Mouse (Mus musculus) forebrain, embryonic 11.5 days (tissue): ENCODE results near the gene Ndufb6. TPM values are rescaled to one million over a fixed set of nuclear protein-coding genes. Genes with fewer than 3 reads are reported as not detected.
A peak's percentile ranks its signal among the peaks of the same experiment; 100 is the strongest.

Experiments used
- ATAC-seq: fragments of 200-750 bp; cut with Nextera tagmentation; replicated peaks from 2 replicates; pipeline ENCODE4 v1.8.0; 2017; ENCODE audit warnings: moderate TSS enrichment; ENCODE audit not compliant: low FRiP score
- DNase-seq: peaks from one replicate; pipeline ENCODE4 v3.0.0-alpha.2; 2017; ENCODE audit warnings: low spot score
- H3K27ac ChIP-seq: fragments of 300-500 bp; sonication (generic); 2 replicates; pipeline ENCODE4 v1.5.1; 2014; ENCODE audit warnings: low read depth, low read length
- H3K27me3 ChIP-seq: fragments of 300-500 bp; sonication (generic); 2 replicates; pipeline ENCODE4 v1.6.1; 2014; ENCODE audit warnings: mild to moderate bottlenecking, low read length, mixed read lengths; ENCODE audit not compliant: control insufficient read depth, insufficient read depth
- H3K36me3 ChIP-seq: fragments of 300-500 bp; sonication (generic); 2 replicates; pipeline ENCODE4 v1.6.1; 2014; ENCODE audit warnings: mild to moderate bottlenecking, low read length, moderate library complexity, mixed read lengths; ENCODE audit not compliant: control insufficient read depth, insufficient read depth
- H3K4me1 ChIP-seq: fragments of 300-500 bp; sonication (generic); replicated peaks from 2 replicates; pipeline ENCODE4 v1.6.1; 2014; ENCODE audit warnings: low read length, mixed read lengths; ENCODE audit not compliant: control insufficient read depth, insufficient read depth
- H3K4me2 ChIP-seq: fragments of 300-500 bp; sonication (generic); 2 replicates; pipeline ENCODE4 v1.6.1; 2014; ENCODE audit warnings: low read depth, mild to moderate bottlenecking, low read length, moderate library complexity, mixed read lengths; ENCODE audit not compliant: severe bottlenecking
- H3K4me3 ChIP-seq: fragments of 300-500 bp; sonication (generic); 2 replicates; pipeline ENCODE4 v1.5.1; 2014; ENCODE audit warnings: low read depth, low read length
- H3K9ac ChIP-seq: fragments of 300-500 bp; sonication (generic); 2 replicates; pipeline ENCODE4 v1.6.1; 2014; ENCODE audit warnings: low read length
- H3K9me3 ChIP-seq: fragments of 300-500 bp; sonication (generic); 2 replicates; pipeline ENCODE4 v1.6.1; 2016; ENCODE audit warnings: low read length, mixed read lengths; ENCODE audit not compliant: control insufficient read depth
- WGBS: fragments of 180-500 bp; shearing (Covaris S2); extraction: QIAGEN DNeasy Blood & Tissue Kit; methylation state at CpG from one replicate; pipeline ENCODE4 v1.1.7; 2014; 5-methylcytosine and 5-hydroxymethylcytosine counted together
- polyA plus RNA-seq: library from polyadenylated mRNA; unstranded; fragments of >200 nt; fragmentation: Nextera tagmentation; extraction: Ambion mirVana; gene quantifications from 2 replicates; pipeline ENCODE4 v1.2.1, GENCODE M21; 2014

The Ndufb6 gene
- polyA plus RNA-seq, 1 experiment from 2014 or later = 279 TPM

GRCm38 (mm10) chr4:40244035-40244434, 35.2 kb downstream of the Ndufb6 start:
- H3K9me3 ChIP-seq = no peaks in the 10 kb centered on the region
- DNase-seq (no peak), ATAC-seq (no peak)
- H3K4me1 ChIP-seq = peaks cover under 1% of the 10 kb centered on the region; the same call in 1 of the 2 replicates
- no peak overlapping the region for H3K4me3 ChIP-seq
- H3K36me3 ChIP-seq = no peaks in the 10 kb centered on the region
- no peak overlapping the region for H3K4me2 ChIP-seq
- no peak overlapping the region for H3K9ac ChIP-seq
- WGBS = 84% methylated on average over 8 of the region's 8 CpGs
- no peak overlapping the region for H3K27ac ChIP-seq
- no peaks in the 10 kb centered on the region for H3K27me3 ChIP-seq

DNA sequence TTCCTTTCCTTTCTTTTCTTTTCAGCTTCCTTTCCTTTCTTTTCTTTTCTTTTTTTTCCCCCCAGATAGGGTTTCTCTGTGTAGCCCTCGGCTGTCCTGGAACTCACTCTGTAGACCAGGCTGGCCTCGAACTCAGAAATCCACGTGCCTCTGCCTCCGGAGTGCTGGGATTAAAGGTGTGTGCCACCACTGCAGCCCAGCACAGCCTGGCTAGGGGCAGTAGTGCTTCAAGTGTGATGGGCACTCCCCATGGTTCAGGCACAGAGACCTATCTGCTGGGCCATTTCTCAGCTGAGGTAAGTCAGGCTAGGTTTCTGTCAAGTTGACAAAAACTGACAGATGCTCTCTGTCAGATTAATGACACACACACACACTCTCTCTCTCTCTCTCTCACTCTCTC, 36.2 kb downstream of the Ndufb6 start:
- Histone ChIP-seq H3K4me1 (peaks cover 5% of the 10 kb centered on the region; the same call in 1 of the 2 replicates), H3K4me2 (no peak overlapping the region), H3K27me3 (no peaks in the 10 kb centered on the region), H3K9ac (no peak overlapping the region), H3K36me3 (no peaks in the 10 kb centered on the region), H3K4me3 (no peak overlapping the region), H3K27ac (no peak overlapping the region), H3K9me3 (no peaks in the 10 kb centered on the region)
- DNase-seq = no peak
- ATAC-seq = no peak
- WGBS = 85% methylated on average over 4 of the region's 4 CpGs

- no peaks in the 10 kb centered on the region for H3K36me3 ChIP-seq
- DNase-seq = no peak
- WGBS = 60% methylated on average over 6 of the region's 6 CpGs
These were observed 37.3 kb downstream of the Ndufb6 start for GRCm38 (mm10) chr4:40241928-40242327.

DNA sequence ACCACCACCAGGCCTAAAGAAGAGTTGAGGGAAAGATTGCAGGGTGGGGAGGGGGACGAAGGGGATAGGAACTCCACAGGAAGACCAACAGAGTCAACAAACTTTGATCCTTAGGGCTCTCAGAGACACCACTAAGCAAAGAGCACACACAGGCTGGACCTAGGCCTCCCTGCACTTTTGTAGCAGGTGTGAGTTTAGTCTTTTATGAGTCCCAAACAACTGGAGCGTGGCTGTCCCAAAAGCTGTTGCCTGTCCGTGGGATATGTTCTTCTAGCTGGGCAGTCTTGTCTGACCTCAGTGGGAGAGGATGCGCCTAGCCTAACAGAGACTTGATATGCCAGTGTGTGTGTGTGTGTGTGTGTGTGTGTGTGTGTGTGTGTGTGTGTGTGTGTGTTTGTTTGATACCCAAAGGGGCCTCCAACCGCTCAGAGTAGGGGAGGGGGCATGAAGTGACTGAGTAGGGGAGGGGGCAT, 38.9 kb downstream of the Ndufb6 start:
- Histone ChIP-seq H3K27ac (no peak overlapping the region), H3K36me3 (no peaks in the 10 kb centered on the region)
- ATAC-seq = no peak

More at GRCm38 (mm10) chr4:40241928-40242327, 37.3 kb downstream of the Ndufb6 start:
- ATAC-seq = no peak
- Histone ChIP-seq H3K9me3 (no peaks in the 10 kb centered on the region), H3K27me3 (no peaks in the 10 kb centered on the region), H3K4me3 (no peak overlapping the region), H3K9ac (no peak overlapping the region), H3K4me1 (peaks cover 5% of the 10 kb centered on the region; the same call in 1 of the 2 replicates), H3K27ac (no peak overlapping the region), H3K4me2 (no peak overlapping the region)

GRCm38 (mm10) chr4:40239409-40240271, 39.6 kb downstream of the Ndufb6 start, which contains the start of gene Ddx58:
Gene Ddx58 (minus strand): TSS chr4:40239828.
- Histone ChIP-seq H3K36me3 (no peaks in the 10 kb centered on the region), H3K4me2 (peak within 1 kb of the TSS; percentile 58), H3K9me3 (no peaks in the 10 kb centered on the region), H3K4me3 (peak within 1 kb of the TSS; percentile 34), H3K9ac (peak within 1 kb of the TSS; percentile 50), H3K27me3 (no peaks in the 10 kb centered on the region), H3K27ac (no peak within 1 kb of the TSS), H3K4me1 (peaks cover 5% of the 10 kb centered on the region; the same call in 1 of the 2 replicates)
- WGBS = 5% methylated on average over 35 of the region's 35 CpGs
- ATAC-seq (peak; percentile 54), DNase-seq (peak; percentile 69)

More for the DNA sequence above, 38.9 kb downstream of the Ndufb6 start:
- Histone ChIP-seq H3K27me3 (no peaks in the 10 kb centered on the region), H3K9ac (peak overlapping the region; percentile 50; the same call in 1 of the 2 replicates), H3K4me1 (peaks cover 5% of the 10 kb centered on the region; the same call in 1 of the 2 replicates), H3K9me3 (no peaks in the 10 kb centered on the region), H3K4me2 (peak overlapping the region; percentile 58), H3K4me3 (peak overlapping the region; percentile 34; the same call in 1 of the 2 replicates)
- no peak for DNase-seq
- WGBS = 47% methylated on average over 5 of the region's 5 CpGs

- ATAC-seq = peak; percentile 74
These were observed 40.5 kb downstream of the Ndufb6 start for GRCm38 (mm10) chr4:40238483-40239408.

GRCm38 (mm10) chr4:40236829-40237228, 42.4 kb downstream of the Ndufb6 start:
- no peak overlapping the region for H3K27ac ChIP-seq
- no peaks in the 10 kb centered on the region for H3K9me3 ChIP-seq
- no peak overlapping the region for H3K4me2 ChIP-seq
- peaks cover 5% of the 10 kb centered on the region; the same call in 1 of the 2 replicates for H3K4me1 ChIP-seq
- DNase-seq = no peak
- ATAC-seq = no peak
- H3K27me3 ChIP-seq = no peaks in the 10 kb centered on the region
- no peak overlapping the region for H3K9ac ChIP-seq
- H3K36me3 ChIP-seq = no peaks in the 10 kb centered on the region
- no peak overlapping the region for H3K4me3 ChIP-seq
- 89% methylated on average over 4 of the region's 4 CpGs for WGBS

More at GRCm38 (mm10) chr4:40238483-40239408, 40.5 kb downstream of the Ndufb6 start:
- no peaks in the 10 kb centered on the region for H3K9me3 ChIP-seq
- H3K4me1 ChIP-seq = peaks cover 5% of the 10 kb centered on the region; the same call in 1 of the 2 replicates
- H3K9ac ChIP-seq = peak overlapping the region; percentile 50; the same call in 1 of the 2 replicates
- H3K4me3 ChIP-seq = peak overlapping the region; percentile 34
- H3K4me2 ChIP-seq = peak overlapping the region; percentile 58
- H3K36me3 ChIP-seq = no peaks in the 10 kb centered on the region
- no peaks in the 10 kb centered on the region for H3K27me3 ChIP-seq
- no peak overlapping the region for H3K27ac ChIP-seq
- WGBS = 2% methylated on average over 17 of the region's 17 CpGs
- DNase-seq = no peak

GRCm38 (mm10) chr4:40234256-40234655, 45.0 kb downstream of the Ndufb6 start:
- ATAC-seq = no peak
- Histone ChIP-seq H3K4me2 (no peak overlapping the region), H3K9me3 (no peaks in the 10 kb centered on the region), H3K27me3 (no peaks in the 10 kb centered on the region), H3K9ac (no peak overlapping the region), H3K4me1 (peaks cover 5% of the 10 kb centered on the region; the same call in 1 of the 2 replicates), H3K27ac (no peak overlapping the region), H3K36me3 (no peaks in the 10 kb centered on the region), H3K4me3 (no peak overlapping the region)
- no peak for DNase-seq
- 76% methylated on average over 6 of the region's 6 CpGs for WGBS
